Mouse (Mus musculus): ENCODE measurements around the gene Nebl. TPM values are rescaled to one million over a fixed set of nuclear protein-coding genes. Genes with fewer than 3 reads are reported as not detected.

Nebl gene
- polyA plus RNA-seq, 1 experiment from 2014 or later, result 13.8 TPM

DNA sequence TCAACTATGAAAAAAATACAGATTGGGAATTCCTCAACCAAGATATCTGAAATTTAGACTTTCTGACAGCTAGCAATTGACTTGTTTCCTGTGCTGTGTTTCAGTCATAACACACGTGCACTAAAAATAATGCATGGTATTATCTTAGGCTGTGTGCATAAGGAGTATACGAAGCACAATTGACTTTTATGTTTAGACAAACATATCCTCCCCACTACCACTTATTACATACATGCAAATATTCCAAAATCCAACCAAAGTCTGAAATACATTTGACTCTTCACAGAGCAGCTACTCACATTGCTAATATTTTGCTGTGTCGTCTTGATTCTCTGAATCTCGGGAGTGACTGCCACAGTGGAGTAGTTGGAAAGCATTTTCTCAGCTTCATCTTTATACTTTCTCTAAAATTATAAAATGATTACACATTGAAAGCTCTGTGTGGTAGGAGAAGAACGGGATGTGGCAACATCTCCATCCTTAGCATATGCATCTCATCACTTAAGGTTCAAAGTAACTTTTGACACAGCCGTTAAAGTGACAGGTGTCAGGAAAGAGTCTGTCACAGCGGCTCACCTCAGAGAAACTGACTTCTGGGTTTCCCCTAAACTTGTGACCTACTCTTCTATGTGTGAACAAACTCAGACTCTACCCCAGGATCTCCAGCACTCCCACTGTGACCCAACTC is 340.6 kb downstream of the Nebl start:
- Histone ChIP-seq H3K9ac (ENCODE audit: low read depth, low read length) (no peak overlapping the region), H3K4me3 (ENCODE audit: low read depth, low read length) (no peak overlapping the region), H3K36me3 (ENCODE audit: control insufficient read depth, insufficient read depth, low read length) (no peaks in the 10 kb centered on the region), H3K27me3 (ENCODE audit: control insufficient read depth, insufficient read depth, low read depth, low read length) (no peaks in the 10 kb centered on the region), H3K4me2 (ENCODE audit: low read length) (no peak overlapping the region), H3K9me3 (replicated peaks; ENCODE audit: control insufficient read depth, low read length, poor library complexity, severe bottlenecking) (no peaks in the 10 kb centered on the region), H3K4me1 (ENCODE audit: control insufficient read depth, insufficient read depth, low read length) (no peaks in the 10 kb centered on the region), H3K27ac (ENCODE audit: low read length) (no peak overlapping the region)
- ATAC-seq, result no peak
- WGBS, result 90% methylated on average over 7 of the region's 7 CpGs

DNA sequence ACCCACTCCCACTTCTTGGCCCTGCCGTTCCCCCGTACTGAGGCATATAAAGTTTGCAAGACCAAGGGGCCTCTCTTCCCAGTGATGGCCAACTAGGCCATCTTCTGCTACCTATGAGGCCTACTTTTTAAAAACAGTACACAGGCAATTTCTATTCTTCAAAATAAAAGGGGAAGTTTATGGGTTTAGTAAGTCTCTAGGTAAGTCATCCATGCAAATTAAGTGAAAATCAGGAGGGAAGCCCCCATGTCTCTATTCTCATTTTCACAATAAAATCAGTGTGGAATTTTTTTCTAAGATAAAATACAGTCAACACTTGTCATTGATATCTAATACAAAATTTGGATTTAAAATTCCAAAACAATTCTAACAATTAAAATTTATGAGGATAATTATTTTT is 341.4 kb downstream of the Nebl start:
- H3K27me3 ChIP-seq (ENCODE audit: control insufficient read depth, insufficient read depth, low read depth, low read length), result no peaks in the 10 kb centered on the region
- 94% methylated on average over 2 of the region's 2 CpGs for WGBS

DNA sequence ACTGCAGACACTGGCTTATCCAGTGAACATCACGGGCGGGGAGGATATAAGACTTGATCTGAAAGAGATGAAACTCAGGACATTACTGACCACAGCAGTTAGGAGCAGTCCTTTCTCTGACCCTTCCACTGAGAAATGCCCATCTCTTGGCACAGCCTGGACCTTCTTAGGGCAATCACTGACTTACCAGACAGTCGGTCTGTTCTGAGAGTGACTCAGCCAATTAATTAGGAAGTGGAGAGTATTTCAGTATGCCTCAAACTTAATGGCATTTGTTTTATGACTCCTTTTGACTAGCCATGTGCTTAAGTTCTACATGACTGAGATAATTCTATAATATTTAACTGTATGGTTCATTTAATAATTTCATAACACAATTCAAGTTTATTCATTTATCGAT is 341.9 kb downstream of the Nebl start:
- Histone ChIP-seq H3K27me3 (ENCODE audit: control insufficient read depth, insufficient read depth, low read depth, low read length) (no peaks in the 10 kb centered on the region), H3K36me3 (ENCODE audit: control insufficient read depth, insufficient read depth, low read length) (no peaks in the 10 kb centered on the region), H3K9ac (ENCODE audit: low read depth, low read length) (no peak overlapping the region), H3K4me2 (ENCODE audit: low read length) (no peak overlapping the region), H3K9me3 (replicated peaks; ENCODE audit: control insufficient read depth, low read length, poor library complexity, severe bottlenecking) (no peaks in the 10 kb centered on the region), H3K4me3 (ENCODE audit: low read depth, low read length) (no peak overlapping the region), H3K27ac (ENCODE audit: low read length) (no peak overlapping the region), H3K4me1 (ENCODE audit: control insufficient read depth, insufficient read depth, low read length) (no peaks in the 10 kb centered on the region)
- no peak for ATAC-seq
- 93% methylated on average over 4 of the region's 4 CpGs for WGBS

More for the DNA sequence above, 341.4 kb downstream of the Nebl start:
- Histone ChIP-seq H3K4me3 (ENCODE audit: low read depth, low read length) (no peak overlapping the region), H3K36me3 (ENCODE audit: control insufficient read depth, insufficient read depth, low read length) (no peaks in the 10 kb centered on the region), H3K4me2 (ENCODE audit: low read length) (no peak overlapping the region), H3K9me3 (replicated peaks; ENCODE audit: control insufficient read depth, low read length, poor library complexity, severe bottlenecking) (no peaks in the 10 kb centered on the region), H3K9ac (ENCODE audit: low read depth, low read length) (no peak overlapping the region), H3K4me1 (ENCODE audit: control insufficient read depth, insufficient read depth, low read length) (no peaks in the 10 kb centered on the region), H3K27ac (ENCODE audit: low read length) (no peak overlapping the region)
- no peak for ATAC-seq

DNA sequence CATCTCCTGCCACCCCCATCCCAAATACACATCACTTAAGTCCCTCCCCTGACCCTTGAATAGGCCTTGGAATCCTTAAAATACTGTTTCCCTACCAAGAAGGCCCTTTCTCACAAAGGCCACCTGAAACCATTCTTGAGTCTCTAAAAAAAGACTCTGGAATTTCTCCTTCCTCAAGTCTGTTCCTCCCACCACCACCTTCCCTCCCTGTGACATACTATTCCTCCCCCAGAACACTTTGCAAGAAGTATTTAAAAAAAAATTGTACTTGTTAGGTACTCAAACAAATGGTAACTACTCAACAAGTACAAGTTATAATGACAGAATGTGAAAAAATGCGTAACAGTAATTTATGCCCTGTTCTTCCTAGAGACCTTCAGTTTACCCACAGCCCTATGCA is 349.0 kb downstream of the Nebl start:
- Histone ChIP-seq H3K4me2 (ENCODE audit: low read length) (no peak overlapping the region), H3K27me3 (ENCODE audit: control insufficient read depth, insufficient read depth, low read depth, low read length) (no peaks in the 10 kb centered on the region), H3K4me3 (ENCODE audit: low read depth, low read length) (no peak overlapping the region), H3K27ac (ENCODE audit: low read length) (no peak overlapping the region), H3K9ac (ENCODE audit: low read depth, low read length) (no peak overlapping the region), H3K4me1 (ENCODE audit: control insufficient read depth, insufficient read depth, low read length) (no peaks in the 10 kb centered on the region), H3K36me3 (ENCODE audit: control insufficient read depth, insufficient read depth, low read length) (no peaks in the 10 kb centered on the region), H3K9me3 (replicated peaks; ENCODE audit: control insufficient read depth, low read length, poor library complexity, severe bottlenecking) (no peaks in the 10 kb centered on the region)
- no peak for ATAC-seq
- WGBS, result 100% methylated on average over 1 of the region's 1 CpGs

DNA sequence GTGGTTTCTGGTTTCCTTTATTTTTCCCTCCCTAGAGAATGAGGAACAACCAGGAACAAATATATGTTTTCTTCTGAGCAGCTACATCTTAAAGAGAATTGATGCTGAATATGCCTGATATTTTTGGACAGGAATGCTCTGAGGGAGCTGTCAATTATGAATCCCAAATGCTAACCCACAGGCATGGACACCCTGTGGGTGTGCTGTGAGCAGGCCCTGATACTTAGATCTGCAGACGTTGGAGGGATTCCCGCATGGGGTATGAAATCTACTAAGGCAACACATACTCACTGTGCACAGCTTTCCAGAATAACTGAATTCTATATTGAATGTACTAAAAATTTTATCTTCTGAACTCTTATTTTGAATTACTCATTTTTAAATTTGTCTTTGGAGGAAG is 355.3 kb downstream of the Nebl start:
- no peak overlapping the region for H3K9ac ChIP-seq (ENCODE audit: low read depth, low read length)
- WGBS, result 83% methylated on average over 2 of the region's 2 CpGs
- no peak overlapping the region for H3K27ac ChIP-seq (ENCODE audit: low read length)
- no peak for ATAC-seq
- H3K4me1 ChIP-seq (ENCODE audit: control insufficient read depth, insufficient read depth, low read length), result no peaks in the 10 kb centered on the region
- no peaks in the 10 kb centered on the region for H3K36me3 ChIP-seq (ENCODE audit: control insufficient read depth, insufficient read depth, low read length)
- no peaks in the 10 kb centered on the region for H3K27me3 ChIP-seq (ENCODE audit: control insufficient read depth, insufficient read depth, low read depth, low read length)
- H3K4me2 ChIP-seq (ENCODE audit: low read length), result no peak overlapping the region
- H3K9me3 ChIP-seq (replicated peaks; ENCODE audit: control insufficient read depth, low read length, poor library complexity, severe bottlenecking), result no peaks in the 10 kb centered on the region
- H3K4me3 ChIP-seq (ENCODE audit: low read depth, low read length), result no peak overlapping the region

DNA sequence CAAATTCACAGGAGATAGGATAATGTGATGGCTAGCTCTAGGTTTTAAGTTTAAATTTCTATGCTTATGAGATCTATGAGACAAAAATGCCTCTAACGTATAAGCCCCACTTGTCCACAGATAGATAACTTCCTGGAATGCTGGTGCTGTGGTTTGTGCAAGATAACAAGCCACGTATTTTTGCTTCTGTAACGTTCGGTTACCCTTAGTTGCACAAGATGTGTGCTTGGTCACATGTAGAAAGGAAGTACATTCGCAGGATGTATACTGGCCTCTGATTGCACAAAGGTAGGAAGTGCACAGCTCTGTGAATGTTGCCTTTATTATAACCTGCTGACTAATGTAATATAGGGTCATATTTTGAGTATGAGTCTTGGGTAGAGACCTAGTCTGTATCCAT is 365.6 kb downstream of the Nebl start:
- Histone ChIP-seq H3K27ac (ENCODE audit: low read length) (no peak overlapping the region), H3K9ac (ENCODE audit: low read depth, low read length) (no peak overlapping the region), H3K4me2 (ENCODE audit: low read length) (no peak overlapping the region), H3K36me3 (ENCODE audit: control insufficient read depth, insufficient read depth, low read length) (no peaks in the 10 kb centered on the region), H3K9me3 (replicated peaks; ENCODE audit: control insufficient read depth, low read length, poor library complexity, severe bottlenecking) (no peaks in the 10 kb centered on the region), H3K4me1 (ENCODE audit: control insufficient read depth, insufficient read depth, low read length) (peaks cover 6% of the 10 kb centered on the region), H3K27me3 (ENCODE audit: control insufficient read depth, insufficient read depth, low read depth, low read length) (no peaks in the 10 kb centered on the region), H3K4me3 (ENCODE audit: low read depth, low read length) (no peak overlapping the region)
- no peak for ATAC-seq
- 91% methylated on average over 5 of the region's 5 CpGs for WGBS

DNA sequence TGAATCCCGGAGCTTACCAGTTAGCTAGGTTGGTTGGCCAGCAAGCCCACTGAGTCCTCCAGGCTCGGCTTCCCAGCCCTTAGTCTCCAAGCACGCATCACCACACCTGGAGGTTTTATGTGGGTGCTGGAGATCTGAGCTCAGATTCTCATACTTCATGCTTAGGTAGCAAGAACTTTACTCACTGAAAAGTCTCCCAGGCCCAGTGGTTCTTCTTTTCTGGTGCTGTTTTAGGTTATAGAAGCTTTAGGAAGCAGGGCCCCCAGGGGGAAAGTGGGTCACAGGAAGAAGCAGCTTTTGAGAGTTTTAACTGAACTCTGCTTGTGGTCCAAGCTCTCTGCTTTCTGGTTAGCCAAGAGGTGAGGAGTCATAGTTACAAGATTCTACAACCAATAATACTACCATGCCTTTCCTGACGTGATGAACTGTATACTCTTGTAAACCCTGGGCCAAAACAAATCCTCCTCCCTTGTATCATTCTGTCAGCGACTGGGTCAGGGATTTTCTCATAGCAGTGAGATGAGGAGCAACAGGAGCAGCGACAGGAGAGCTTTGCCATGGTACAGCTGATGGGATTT is 366.2 kb downstream of the Nebl start:
- H3K27me3 ChIP-seq (ENCODE audit: control insufficient read depth, insufficient read depth, low read depth, low read length), result no peaks in the 10 kb centered on the region
- H3K4me2 ChIP-seq (ENCODE audit: low read length), result no peak overlapping the region
- no peak overlapping the region for H3K4me3 ChIP-seq (ENCODE audit: low read depth, low read length)
- WGBS, result 79% methylated on average over 6 of the region's 6 CpGs
- no peak overlapping the region for H3K9ac ChIP-seq (ENCODE audit: low read depth, low read length)
- no peak overlapping the region for H3K27ac ChIP-seq (ENCODE audit: low read length)
- no peaks in the 10 kb centered on the region for H3K36me3 ChIP-seq (ENCODE audit: control insufficient read depth, insufficient read depth, low read length)
- no peak for ATAC-seq
- peaks cover 6% of the 10 kb centered on the region for H3K4me1 ChIP-seq (ENCODE audit: control insufficient read depth, insufficient read depth, low read length)
- no peaks in the 10 kb centered on the region for H3K9me3 ChIP-seq (replicated peaks; ENCODE audit: control insufficient read depth, low read length, poor library complexity, severe bottlenecking)

DNA sequence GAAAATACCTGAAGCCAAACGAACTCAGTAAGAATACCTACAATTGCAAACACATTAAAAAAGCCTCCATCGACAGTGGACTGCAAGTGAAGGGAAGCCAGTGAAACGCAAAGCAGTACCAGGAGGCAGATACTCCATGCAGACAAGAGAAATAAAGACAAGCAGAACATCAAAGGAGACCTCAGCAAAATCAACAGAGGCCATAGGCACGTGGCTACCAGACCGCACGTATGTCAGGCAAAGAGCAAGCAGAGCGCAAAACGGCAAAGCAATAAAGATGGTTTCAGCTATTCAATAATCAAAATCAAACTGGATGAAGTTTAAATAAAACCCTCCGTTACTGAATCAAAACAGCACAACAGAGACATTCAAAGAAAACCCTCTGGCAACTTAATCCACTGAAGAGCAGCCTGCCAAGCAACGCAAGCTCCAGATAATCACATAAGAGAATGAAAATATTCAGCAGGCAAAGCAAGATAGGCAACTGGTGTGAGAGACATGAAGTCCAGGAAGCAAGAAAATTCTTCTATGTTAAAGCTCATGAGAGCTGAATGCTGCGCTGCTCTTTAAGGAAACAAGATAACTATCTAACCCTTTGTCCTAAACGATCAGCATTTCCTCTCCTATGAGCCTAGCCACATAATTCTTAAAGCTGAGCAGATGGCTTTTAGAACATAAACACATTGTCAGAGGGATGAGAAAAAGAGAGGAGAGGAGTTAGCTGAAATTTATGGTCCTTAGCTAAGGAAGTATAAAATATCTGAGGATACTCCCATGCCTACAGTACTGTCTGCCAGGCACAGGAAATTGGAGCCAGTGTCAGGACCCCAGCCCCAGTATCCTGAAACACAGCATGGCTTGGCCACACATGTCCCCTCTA is 367.7 kb downstream of the Nebl start:
- peak; percentile 66; the same call in 1 of the 2 replicates for ATAC-seq
- Histone ChIP-seq H3K4me1 (ENCODE audit: control insufficient read depth, insufficient read depth, low read length) (peaks cover 6% of the 10 kb centered on the region), H3K9ac (ENCODE audit: low read depth, low read length) (no peak overlapping the region), H3K27ac (ENCODE audit: low read length) (no peak overlapping the region), H3K9me3 (replicated peaks; ENCODE audit: control insufficient read depth, low read length, poor library complexity, severe bottlenecking) (no peaks in the 10 kb centered on the region), H3K27me3 (ENCODE audit: control insufficient read depth, insufficient read depth, low read depth, low read length) (no peaks in the 10 kb centered on the region), H3K36me3 (ENCODE audit: control insufficient read depth, insufficient read depth, low read length) (no peaks in the 10 kb centered on the region), H3K4me2 (ENCODE audit: low read length) (no peak overlapping the region), H3K4me3 (ENCODE audit: low read depth, low read length) (no peak overlapping the region)
- WGBS, result 42% methylated on average over 12 of the region's 12 CpGs

DNA sequence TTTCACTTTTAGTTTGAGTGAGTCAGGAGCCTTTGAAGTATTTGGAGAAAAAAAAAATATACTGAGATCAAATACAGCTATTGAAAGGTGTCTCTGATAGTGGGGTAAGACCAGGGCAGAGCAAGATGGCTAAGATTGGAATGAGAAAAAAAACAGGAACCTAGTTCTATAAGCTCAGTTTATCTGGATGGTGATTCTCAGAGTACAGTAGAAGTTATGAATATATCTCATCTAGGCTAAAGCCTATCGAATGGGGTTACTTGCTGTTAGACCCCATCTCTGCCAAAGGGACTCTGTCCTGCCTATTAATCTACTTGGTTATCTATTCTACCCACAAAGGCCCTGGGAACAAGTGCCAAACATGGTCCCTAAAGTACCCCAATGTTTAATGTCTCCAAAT is 369.1 kb downstream of the Nebl start:
- no peaks in the 10 kb centered on the region for H3K9me3 ChIP-seq (replicated peaks; ENCODE audit: control insufficient read depth, low read length, poor library complexity, severe bottlenecking)
- 93% methylated on average over 1 of the region's 1 CpGs for WGBS
- no peaks in the 10 kb centered on the region for H3K27me3 ChIP-seq (ENCODE audit: control insufficient read depth, insufficient read depth, low read depth, low read length)
- peaks cover 6% of the 10 kb centered on the region for H3K4me1 ChIP-seq (ENCODE audit: control insufficient read depth, insufficient read depth, low read length)
- H3K4me3 ChIP-seq (ENCODE audit: low read depth, low read length), result no peak overlapping the region
- no peak overlapping the region for H3K4me2 ChIP-seq (ENCODE audit: low read length)
- ATAC-seq, result no peak
- no peak overlapping the region for H3K9ac ChIP-seq (ENCODE audit: low read depth, low read length)
- no peak overlapping the region for H3K27ac ChIP-seq (ENCODE audit: low read length)
- no peaks in the 10 kb centered on the region for H3K36me3 ChIP-seq (ENCODE audit: control insufficient read depth, insufficient read depth, low read length)
